Mouse (Mus musculus) thymus, adult 2 months (tissue): ENCODE results near the gene Ccn2.

Source experiments
- CTCF ChIP-seq: fragments of 200-500 bp; IDR thresholded peaks from 2 replicates; pipeline ENCODE4 v1.5.1; 2012; ENCODE audit warnings: mild to moderate bottlenecking, control low read depth, low read length, moderate library complexity, borderline replicate concordance; ENCODE audit not compliant: control insufficient read depth, poor library complexity, insufficient read depth; ENCODE audit errors: extremely low read depth
- POLR2A ChIP-seq: fragments of 200-500 bp; IDR thresholded peaks from 2 replicates; pipeline ENCODE4 v1.6.1; 2012; ENCODE audit warnings: mild to moderate bottlenecking, low read length, control low read depth, moderate library complexity; ENCODE audit not compliant: control insufficient read depth, poor library complexity, insufficient read depth; ENCODE audit errors: extremely low read depth

GRCm38 (mm10) chr10:24592969-24593368 is 2.3 kb upstream of the Ccn2 start:
- TF ChIP-seq CTCF (no peak), POLR2A (no peak)
